Mouse (Mus musculus) olfactory bulb, adult 2 months (tissue): ENCODE results near the gene Gsc2.

ENCODE experiments used
- CTCF ChIP-seq: fragments of 200-500 bp; IDR thresholded peaks from 2 replicates; pipeline ENCODE4 v1.5.1; 2012; ENCODE audit warnings: low read depth, mild to moderate bottlenecking, low read length, moderate library complexity; ENCODE audit not compliant: insufficient read depth
- POLR2A ChIP-seq: fragments of 200-500 bp; IDR thresholded peaks from 2 replicates; pipeline ENCODE4 v1.6.1; 2012; ENCODE audit warnings: mild to moderate bottlenecking, low read depth, low read length, moderate library complexity; ENCODE audit not compliant: insufficient read depth

DNA sequence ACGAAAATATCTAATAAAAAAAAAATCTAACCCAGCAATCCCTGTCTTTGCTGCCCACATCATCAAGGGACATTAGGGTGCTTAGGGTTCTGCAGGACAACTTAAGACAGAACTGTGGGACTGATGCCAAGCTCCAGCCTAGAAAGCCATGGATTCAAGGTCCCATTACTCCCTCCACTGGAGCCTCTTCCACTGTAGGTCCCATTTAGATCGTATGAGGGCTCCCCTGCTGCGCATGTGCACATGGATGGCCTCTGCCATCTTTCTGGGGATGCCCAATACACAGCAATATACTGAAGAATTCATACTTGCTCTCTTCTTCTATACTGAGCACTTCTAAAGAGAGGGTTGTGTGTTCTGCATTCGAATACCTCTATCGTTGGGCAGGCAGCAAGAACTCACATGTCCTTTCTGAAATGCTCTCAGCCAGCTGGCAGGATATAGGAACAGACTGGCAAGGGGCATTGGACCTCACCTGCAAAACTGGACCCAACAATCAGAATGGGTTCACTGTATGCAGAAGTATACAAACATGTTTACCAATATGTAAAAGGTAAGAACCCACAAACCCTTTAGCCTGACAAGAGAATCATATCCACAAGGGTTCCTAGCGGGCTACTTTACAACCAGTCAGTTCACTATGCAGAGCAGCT is 25.0 kb downstream of the Gsc2 start:
- no peak for TF ChIP-seq CTCF
- no peak for TF ChIP-seq POLR2A
